Mouse (Mus musculus) spleen, adult 2 months (tissue): ENCODE data around the gene Slc30a6. TPM values are rescaled to one million over a fixed set of nuclear protein-coding genes. Genes with fewer than 3 reads are reported as not detected.
A peak's percentile ranks its signal among the peaks of the same experiment; 100 is the strongest.
"Not testable (repeated sequence)": the region's sequence is repeated elsewhere in the genome, so short reads cannot be mapped to it uniquely, and the experiment has no call there.

ENCODE experiments used
- DNase-seq, 2 experiments: peaks; one replicate each; pipeline versions ENCODE4 v3.0.0 to v3.0.0-alpha.2; 2012 to 2021; ENCODE audit warnings: low spot score in 2 of 2, low read depth in 1 of 2
- H3K27ac ChIP-seq: fragments of 200-500 bp; 2 replicates; pipeline ENCODE4 v1.5.1; 2012; ENCODE audit warnings: low read length, inconsistent platforms; ENCODE audit not compliant: insufficient read depth
- H3K27me3 ChIP-seq: fragments of 200-500 bp; 2 replicates; pipeline ENCODE4 v1.6.1; 2012; ENCODE audit warnings: mild to moderate bottlenecking, moderate library complexity, low read length, inconsistent platforms; ENCODE audit not compliant: control insufficient read depth, insufficient read depth
- H3K36me3 ChIP-seq: fragments of 200-500 bp; 2 replicates; pipeline ENCODE4 v1.6.1; 2012; ENCODE audit warnings: mild to moderate bottlenecking, low read length, inconsistent platforms; ENCODE audit not compliant: control insufficient read depth, insufficient read depth
- H3K4me1 ChIP-seq: fragments of 200-500 bp; 2 replicates; pipeline ENCODE4 v1.6.1; 2011; ENCODE audit warnings: inconsistent platforms; ENCODE audit not compliant: control insufficient read depth, insufficient read depth, insufficient read length
- H3K4me3 ChIP-seq: fragments of 200-500 bp; 2 replicates; pipeline ENCODE4 v1.5.1; 2011; ENCODE audit warnings: mild to moderate bottlenecking, inconsistent platforms; ENCODE audit not compliant: insufficient read depth, insufficient read length; ENCODE audit errors: extremely low read depth
- CTCF ChIP-seq: fragments of 200-500 bp; IDR thresholded peaks from 2 replicates; pipeline ENCODE4 v1.5.1; 2011; ENCODE audit warnings: mild to moderate bottlenecking, inconsistent platforms; ENCODE audit not compliant: insufficient read depth, insufficient read length, insufficient replicate concordance; ENCODE audit errors: extremely low read depth
- POLR2A ChIP-seq: fragments of 200-500 bp; IDR thresholded peaks from 2 replicates; pipeline ENCODE4 v1.6.1; 2011; ENCODE audit warnings: low read depth, low read length, inconsistent platforms
- WGBS: fragments of 180-500 bp; shearing (Covaris S2); methylation state at CpG from one replicate; pipeline ENCODE4 v1.1.7; 2018; 5-methylcytosine and 5-hydroxymethylcytosine counted together
- polyA plus RNA-seq: library from polyadenylated mRNA; depleted of rRNA; stranded (reverse); fragments of >200 nt; gene quantifications from 2 replicates; pipeline ENCODE4 v1.2.3, GENCODE M21; 2012; rRNA removed

The Slc30a6 gene
- polyA plus RNA-seq, 1 experiment: 9.5 TPM

- peaks cover 5% of the 10 kb centered on the region; the same call in 1 of the 2 replicates for H3K4me1 ChIP-seq
- 42% methylated on average over 8 of the region's 8 CpGs for WGBS
- H3K36me3 ChIP-seq: no peaks in the 10 kb centered on the region
- H3K27me3 ChIP-seq: no peaks in the 10 kb centered on the region
- DNase-seq: peak in 1 of 2 experiments; percentile 53
- TF ChIP-seq POLR2A (no peak), CTCF (no peak)
- peak within 1 kb of the TSS; percentile 44 for H3K27ac ChIP-seq
- H3K4me3 ChIP-seq: peak within 1 kb of the TSS; percentile 48
Measured at GRCm38 (mm10) chr17:74458711-74459408, 63.5 kb downstream of the Slc30a6 start, which contains the start of gene Nlrc4. TSS of gene Nlrc4 (minus strand) at chr17:74459142.

DNA sequence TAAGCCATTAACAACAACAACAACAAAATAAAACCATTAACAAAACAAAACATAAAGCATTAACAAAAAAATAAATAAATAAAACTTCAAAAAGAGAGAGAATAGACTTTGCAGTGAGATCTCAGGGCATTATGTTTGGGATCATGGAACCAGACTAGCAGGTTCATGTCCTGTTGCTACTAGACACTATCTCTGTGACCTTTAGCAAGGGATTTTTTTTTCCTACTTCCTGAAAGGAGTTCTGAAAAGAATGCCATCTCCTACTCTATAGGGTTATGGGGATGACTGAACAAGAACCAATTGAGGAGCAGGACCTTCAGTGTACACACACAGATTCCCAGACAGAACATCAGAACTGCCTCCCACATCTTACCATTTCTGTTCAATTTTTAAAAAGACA, 68.1 kb downstream of the Slc30a6 start:
- no peak overlapping the region for H3K27ac ChIP-seq
- TF ChIP-seq POLR2A (no peak), CTCF (no peak)
- no peak for DNase-seq
- no peaks in the 10 kb centered on the region for H3K36me3 ChIP-seq
- H3K27me3 ChIP-seq: no peaks in the 10 kb centered on the region
- H3K4me1 ChIP-seq: peaks cover 3% of the 10 kb centered on the region; the same call in 1 of the 2 replicates
- H3K4me3 ChIP-seq: no peak overlapping the region

DNA sequence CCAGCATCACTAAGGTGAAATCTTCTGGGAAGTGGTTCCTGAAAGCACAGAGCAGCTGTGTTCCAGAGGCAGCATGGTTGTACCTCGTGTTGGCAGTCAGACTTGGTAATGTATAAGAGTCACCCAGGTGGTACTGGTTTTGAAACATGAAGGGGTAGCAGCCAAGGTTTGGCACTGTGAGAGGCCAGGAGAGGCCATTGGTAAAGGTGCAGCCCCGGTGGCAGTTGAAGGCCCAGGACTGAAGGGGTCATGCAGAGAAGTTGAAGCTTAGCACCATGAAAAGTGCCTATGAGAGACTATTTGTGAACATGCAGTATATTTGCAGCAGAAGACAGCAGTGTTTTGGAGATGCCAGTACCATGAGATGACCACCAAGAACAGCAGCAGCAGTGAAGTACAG, 72.6 kb downstream of the Slc30a6 start:
- DNase-seq, H3K36me3 ChIP-seq, H3K27me3 ChIP-seq, H3K27ac ChIP-seq, H3K4me1 ChIP-seq, H3K4me3 ChIP-seq: not testable (repeated sequence)
- WGBS: 85% methylated on average over 2 of the region's 2 CpGs

DNA sequence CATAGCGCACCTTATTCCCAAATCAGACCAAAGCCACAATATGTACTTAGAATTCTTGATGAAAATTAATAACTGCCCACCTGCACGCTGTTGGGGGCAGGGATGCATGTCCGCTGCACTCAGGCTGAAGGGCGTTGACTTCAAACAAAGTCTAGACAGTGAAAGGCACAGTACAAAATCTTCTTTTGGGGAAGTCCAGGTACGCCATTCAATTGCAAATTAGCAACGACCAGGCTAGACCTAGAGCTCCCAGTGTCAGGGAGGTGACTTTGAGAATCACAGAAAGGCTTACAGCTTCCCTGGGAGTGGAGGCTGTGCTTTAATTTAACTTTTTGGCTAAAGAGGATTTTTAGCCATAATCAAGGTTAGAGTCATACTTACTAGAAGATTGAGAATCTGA, 74.7 kb downstream of the Slc30a6 start:
- H3K36me3 ChIP-seq, DNase-seq, H3K4me3 ChIP-seq, H3K4me1 ChIP-seq, H3K27ac ChIP-seq, H3K27me3 ChIP-seq: not testable (repeated sequence)
- WGBS: 81% methylated on average over 6 of the region's 6 CpGs

Other genes with a start within 250 kb of the Slc30a6 start
- 30.7 and 35.4 TPM in 2 replicates for gene Memo1, start 100.1 kb upstream of the Slc30a6 start, polyA plus RNA-seq
- 14.1 and 14.5 TPM in 2 replicates for gene Dpy30, start 71.7 kb upstream of the Slc30a6 start, polyA plus RNA-seq
- gene Spast, start 56.6 kb upstream of the Slc30a6 start, polyA plus RNA-seq: 3.0 and 4.7 TPM in 2 replicates
- gene Nlrc4, start 63.5 kb downstream of the Slc30a6 start, polyA plus RNA-seq: 1.4 and 2.0 TPM in 2 replicates
- gene Yipf4, start 93.9 kb downstream of the Slc30a6 start, polyA plus RNA-seq: 35.8 and 119 TPM in 2 replicates
- 103 and 112 TPM in 2 replicates for gene Birc6, start 132.7 kb downstream of the Slc30a6 start, polyA plus RNA-seq